Mouse (Mus musculus) liver, postnatal 0 days (tissue): ENCODE data around the gene C77080. TPM values are rescaled to one million over a fixed set of nuclear protein-coding genes. Genes with fewer than 3 reads are reported as not detected.

Experiments
- ATAC-seq: fragments of 200-750 bp; cut with Nextera tagmentation; 2 replicates; pipeline ENCODE4 v1.8.0; 2017; ENCODE audit warnings: mild to moderate bottlenecking, moderate library complexity
- DNase-seq: peaks from one replicate; pipeline ENCODE4 v3.0.0-alpha.2; 2016
- H3K27ac ChIP-seq: fragments of 300-500 bp; sonication (generic); 2 replicates; pipeline ENCODE4 v1.5.1; 2014; ENCODE audit warnings: antibody characterized with exemption, moderate library complexity, mild to moderate bottlenecking, low read depth
- H3K27me3 ChIP-seq: fragments of 300-500 bp; sonication (generic); 2 replicates; pipeline ENCODE4 v1.6.1; 2014; ENCODE audit warnings: low read length, control low read depth, mixed read lengths; ENCODE audit not compliant: insufficient read depth
- H3K36me3 ChIP-seq: fragments of 300-500 bp; sonication (generic); replicated peaks from 2 replicates; pipeline ENCODE4 v1.6.1; 2014; ENCODE audit warnings: mild to moderate bottlenecking, control low read depth, low read length, moderate library complexity, mixed read lengths; ENCODE audit not compliant: insufficient read depth
- H3K4me1 ChIP-seq: fragments of 300-500 bp; sonication (generic); 2 replicates; pipeline ENCODE4 v1.6.1; 2014; ENCODE audit warnings: antibody characterized with exemption, mild to moderate bottlenecking, control low read depth; ENCODE audit not compliant: insufficient read depth
- H3K4me2 ChIP-seq: fragments of 300-500 bp; sonication (generic); 2 replicates; pipeline ENCODE4 v1.6.1; 2014; ENCODE audit warnings: low read depth, mild to moderate bottlenecking, low read length, moderate library complexity, mixed read lengths
- H3K4me3 ChIP-seq: fragments of 300-500 bp; sonication (generic); 2 replicates; pipeline ENCODE4 v1.5.1; 2014; ENCODE audit warnings: low read depth, low read length
- H3K9ac ChIP-seq: fragments of 300-500 bp; sonication (generic); replicated peaks from 2 replicates; pipeline ENCODE4 v1.6.1; 2014; ENCODE audit warnings: mild to moderate bottlenecking, moderate library complexity
- H3K9me3 ChIP-seq: fragments of 300-500 bp; sonication (generic); 2 replicates; pipeline ENCODE4 v1.6.1; 2016; ENCODE audit warnings: mild to moderate bottlenecking, control low read depth, low read length, mixed read lengths
- CTCF ChIP-seq: sonication (generic); IDR thresholded peaks from 2 replicates; pipeline ENCODE4 v1.5.1; 2016; ENCODE audit warnings: antibody characterized with exemption, low read depth
- EP300 ChIP-seq: IDR thresholded peaks from 2 replicates; pipeline ENCODE4 v1.6.1; 2016; ENCODE audit warnings: antibody characterized with exemption, low read depth, mild to moderate bottlenecking
- WGBS: fragments of 180-500 bp; shearing (Covaris S2); extraction: QIAGEN DNeasy Blood & Tissue Kit; methylation state at CpG from one replicate; pipeline ENCODE4 v1.1.7; 2014; ENCODE audit not compliant: insufficient replicate concordance; 5-methylcytosine and 5-hydroxymethylcytosine counted together
- polyA plus RNA-seq: library from polyadenylated mRNA; unstranded; fragments of >200 nt; fragmentation: Nextera tagmentation; extraction: Ambion mirVana; gene quantifications from 2 replicates; pipeline ENCODE4 v1.2.1, GENCODE M21; 2015

The C77080 gene
- polyA plus RNA-seq, 1 experiment from 2014 or later, result 1.4 TPM

GRCm38 (mm10) chr4:129250759-129251481 is 10.3 kb downstream of the C77080 start:
- peak overlapping the region; percentile 50 for H3K4me2 ChIP-seq
- H3K27me3 ChIP-seq, result peaks cover 40% of the 10 kb centered on the region
- no peak for TF ChIP-seq CTCF
- TF ChIP-seq EP300, result 0 out of 2 replicates have a peak, but pooled peaks have one; percentile 26
- peaks cover 13% of the 10 kb centered on the region for H3K4me1 ChIP-seq
- no peaks in the 10 kb centered on the region for H3K36me3 ChIP-seq
- 46% methylated on average over 15 of the region's 15 CpGs for WGBS
- no peaks in the 10 kb centered on the region for H3K9me3 ChIP-seq
- peak; percentile 90 for ATAC-seq
- H3K27ac ChIP-seq, result peak overlapping the region; percentile 89
- no peak overlapping the region; the same call in 1 of the 2 replicates for H3K4me3 ChIP-seq
- DNase-seq, result peak; percentile 69
- H3K9ac ChIP-seq, result no peak overlapping the region; the same call in 1 of the 2 replicates

GRCm38 (mm10) chr4:129249288-129249687 is 11.9 kb downstream of the C77080 start:
- Histone ChIP-seq H3K9ac (no peak overlapping the region), H3K9me3 (no peaks in the 10 kb centered on the region), H3K4me2 (no peak overlapping the region), H3K27me3 (peaks cover 45% of the 10 kb centered on the region), H3K4me1 (peaks cover 23% of the 10 kb centered on the region), H3K4me3 (no peak overlapping the region), H3K36me3 (no peaks in the 10 kb centered on the region), H3K27ac (no peak overlapping the region)
- no peak for ATAC-seq
- DNase-seq, result no peak
- no peak for TF ChIP-seq CTCF
- TF ChIP-seq EP300, result no peak
- 62% methylated on average over 7 of the region's 7 CpGs for WGBS

- Histone ChIP-seq H3K4me1 (peaks cover 23% of the 10 kb centered on the region), H3K9me3 (no peaks in the 10 kb centered on the region), H3K27ac (peak overlapping the region; percentile 79), H3K27me3 (peaks cover 45% of the 10 kb centered on the region), H3K36me3 (no peaks in the 10 kb centered on the region), H3K4me2 (peak overlapping the region; percentile 90), H3K9ac (peak overlapping the region; percentile 64), H3K4me3 (peak overlapping the region; percentile 59)
- ATAC-seq (no peak), DNase-seq (peak; percentile 59)
- no peak for TF ChIP-seq CTCF
- TF ChIP-seq EP300, result no peak
- 2% methylated on average over 30 of the region's 74 CpGs for WGBS
Observed at GRCm38 (mm10) chr4:129248243-129248767, 12.9 kb downstream of the C77080 start.

- H3K27me3 ChIP-seq, result peaks cover 45% of the 10 kb centered on the region
- peak overlapping the region; percentile 64 for H3K9ac ChIP-seq
- peak overlapping the region; percentile 79 for H3K27ac ChIP-seq
- H3K9me3 ChIP-seq, result no peaks in the 10 kb centered on the region
- peak overlapping the region; percentile 59 for H3K4me3 ChIP-seq
- ATAC-seq, result no peak
- H3K4me1 ChIP-seq, result peaks cover 23% of the 10 kb centered on the region
- TF ChIP-seq CTCF (no peak), EP300 (no peak)
- 13% methylated on average over 24 of the region's 24 CpGs for WGBS
- H3K4me2 ChIP-seq, result peak overlapping the region; percentile 90
- no peaks in the 10 kb centered on the region for H3K36me3 ChIP-seq
- no peak for DNase-seq
Observed at GRCm38 (mm10) chr4:129247381-129248242, 13.6 kb downstream of the C77080 start.

- H3K9ac ChIP-seq, result peak overlapping the region; percentile 64
- no peaks in the 10 kb centered on the region for H3K9me3 ChIP-seq
- H3K4me1 ChIP-seq, result peaks cover 21% of the 10 kb centered on the region
- peak overlapping the region; percentile 90 for H3K4me2 ChIP-seq
- H3K27ac ChIP-seq, result peak overlapping the region; percentile 79
- TF ChIP-seq CTCF (no peak), EP300 (no peak)
- peak overlapping the region; percentile 59 for H3K4me3 ChIP-seq
- DNase-seq (no peak), ATAC-seq (peak; percentile 18; the same call in 1 of the 2 replicates)
- WGBS, result 40% methylated on average over 15 of the region's 15 CpGs
- no peaks in the 10 kb centered on the region for H3K36me3 ChIP-seq
- peaks cover 45% of the 10 kb centered on the region for H3K27me3 ChIP-seq
Observed at GRCm38 (mm10) chr4:129246360-129247301, 14.6 kb downstream of the C77080 start.
